Mouse (Mus musculus) forebrain, embryonic 14.5 days (tissue): ENCODE data around the gene Cmklr1. TPM values are rescaled to one million over a fixed set of nuclear protein-coding genes. Genes with fewer than 3 reads are reported as not detected.
A peak's percentile ranks its signal among the peaks of the same experiment; 100 is the strongest.
"Not testable (repeated sequence)": the region's sequence is repeated elsewhere in the genome, so short reads cannot be mapped to it uniquely, and the experiment has no call there.

Experiments
- ATAC-seq: fragments of 200-750 bp; cut with Nextera tagmentation; 2 replicates; pipeline ENCODE4 v1.8.0; 2017; ENCODE audit warnings: mild to moderate bottlenecking, moderate library complexity
- DNase-seq: peaks from one replicate; pipeline ENCODE4 v3.0.0-alpha.2; 2015; ENCODE audit warnings: low spot score
- H3K27ac ChIP-seq: fragments of 300-500 bp; sonication (generic); 2 replicates; pipeline ENCODE4 v1.5.1; 2014; ENCODE audit warnings: low read depth, mild to moderate bottlenecking, control low read depth, low read length, moderate library complexity
- H3K27me3 ChIP-seq: fragments of 300-500 bp; sonication (generic); replicated peaks from 2 replicates; pipeline ENCODE4 v1.6.1; 2014; ENCODE audit warnings: low read length, control low read depth, mixed read lengths; ENCODE audit not compliant: control insufficient read depth, insufficient read depth
- H3K36me3 ChIP-seq: fragments of 300-500 bp; sonication (generic); 2 replicates; pipeline ENCODE4 v1.6.1; 2014; ENCODE audit warnings: low read length, control low read depth; ENCODE audit not compliant: control insufficient read depth, insufficient read depth
- H3K4me1 ChIP-seq: fragments of 300-500 bp; sonication (generic); 2 replicates; pipeline ENCODE4 v1.6.1; 2014; ENCODE audit warnings: antibody characterized with exemption, low read length, control low read depth; ENCODE audit not compliant: control insufficient read depth, insufficient read depth
- H3K4me2 ChIP-seq: fragments of 300-500 bp; sonication (generic); 2 replicates; pipeline ENCODE4 v1.6.1; 2014; ENCODE audit warnings: mild to moderate bottlenecking, control low read depth, low read length
- H3K4me3 ChIP-seq: fragments of 300-500 bp; sonication (generic); 2 replicates; pipeline ENCODE4 v1.5.1; 2014; ENCODE audit warnings: low read depth, low read length, control low read depth
- H3K9ac ChIP-seq: fragments of 300-500 bp; sonication (generic); 2 replicates; pipeline ENCODE4 v1.6.1; 2014; ENCODE audit warnings: mild to moderate bottlenecking, low read length, control low read depth, moderate library complexity
- H3K9me3 ChIP-seq: fragments of 300-500 bp; sonication (generic); replicated peaks from 2 replicates; pipeline ENCODE4 v1.6.1; 2016; ENCODE audit warnings: low read length, control low read depth, mixed read lengths; ENCODE audit not compliant: control insufficient read depth
- WGBS: fragments of 180-500 bp; shearing (Covaris S2); extraction: QIAGEN DNeasy Blood & Tissue Kit; methylation state at CpG from one replicate; pipeline ENCODE4 v1.1.7; 2014; 5-methylcytosine and 5-hydroxymethylcytosine counted together
- polyA plus RNA-seq: library from polyadenylated mRNA; unstranded; fragments of >200 nt; fragmentation: Nextera tagmentation; extraction: Ambion mirVana; gene quantifications from 2 replicates; pipeline ENCODE4 v1.2.1, GENCODE M21; 2014

The Cmklr1 gene
- polyA plus RNA-seq, 1 experiment from 2014 or later: 1.6 TPM

- Histone ChIP-seq H3K27ac (no peak overlapping the region), H3K9ac (no peak overlapping the region), H3K27me3 (no peaks in the 10 kb centered on the region), H3K4me1 (peaks cover 8% of the 10 kb centered on the region; the same call in 1 of the 2 replicates), H3K36me3 (no peaks in the 10 kb centered on the region), H3K9me3 (no peaks in the 10 kb centered on the region), H3K4me3 (no peak overlapping the region), H3K4me2 (no peak overlapping the region)
- DNase-seq (no peak), ATAC-seq (no peak)
- 90% methylated on average over 6 of the region's 6 CpGs for WGBS
Measured at GRCm38 (mm10) chr5:113593911-113594705, 56.1 kb downstream of the Cmklr1 start.

- Histone ChIP-seq H3K4me3 (no peak overlapping the region), H3K36me3 (no peaks in the 10 kb centered on the region), H3K27me3 (no peaks in the 10 kb centered on the region), H3K27ac (peak overlapping the region; percentile 83), H3K4me1 (peaks cover 8% of the 10 kb centered on the region; the same call in 1 of the 2 replicates), H3K9me3 (no peaks in the 10 kb centered on the region), H3K9ac (no peak overlapping the region), H3K4me2 (no peak overlapping the region)
- peak; percentile 93 for DNase-seq
- 7% methylated on average over 6 of the region's 6 CpGs for WGBS
- peak; percentile 92 for ATAC-seq
Measured at GRCm38 (mm10) chr5:113591751-113592230, 58.4 kb downstream of the Cmklr1 start.

DNA sequence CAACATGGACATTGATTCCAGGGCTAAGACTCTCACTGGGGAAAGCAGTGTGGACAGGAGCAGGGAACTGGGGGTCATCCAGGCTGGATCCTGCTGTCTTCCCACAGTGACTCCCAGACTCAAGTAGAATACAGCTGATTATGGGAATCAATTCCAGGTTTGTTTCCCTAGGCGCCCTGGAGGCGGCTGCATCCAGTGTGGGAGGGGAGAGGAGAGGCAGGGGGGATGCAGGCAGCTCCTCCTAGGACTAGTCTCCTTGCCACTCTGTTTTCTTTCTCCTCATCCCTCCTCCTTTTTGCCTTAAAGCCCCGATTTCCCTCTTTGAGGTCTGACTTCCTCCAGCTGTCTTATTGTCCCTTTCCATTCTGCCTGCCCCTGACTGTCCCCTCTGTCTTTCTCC lies 59.1 kb downstream of the Cmklr1 start:
- Histone ChIP-seq H3K36me3 (no peaks in the 10 kb centered on the region), H3K27ac (peak overlapping the region; percentile 83), H3K4me2 (no peak overlapping the region), H3K4me3 (no peak overlapping the region), H3K4me1 (peaks cover 8% of the 10 kb centered on the region; the same call in 1 of the 2 replicates), H3K27me3 (no peaks in the 10 kb centered on the region), H3K9me3 (no peaks in the 10 kb centered on the region), H3K9ac (no peak overlapping the region)
- ATAC-seq (peak; percentile 24; the same call in 1 of the 2 replicates), DNase-seq (peak; percentile 42)
- WGBS: 7% methylated on average over 3 of the region's 3 CpGs

DNA sequence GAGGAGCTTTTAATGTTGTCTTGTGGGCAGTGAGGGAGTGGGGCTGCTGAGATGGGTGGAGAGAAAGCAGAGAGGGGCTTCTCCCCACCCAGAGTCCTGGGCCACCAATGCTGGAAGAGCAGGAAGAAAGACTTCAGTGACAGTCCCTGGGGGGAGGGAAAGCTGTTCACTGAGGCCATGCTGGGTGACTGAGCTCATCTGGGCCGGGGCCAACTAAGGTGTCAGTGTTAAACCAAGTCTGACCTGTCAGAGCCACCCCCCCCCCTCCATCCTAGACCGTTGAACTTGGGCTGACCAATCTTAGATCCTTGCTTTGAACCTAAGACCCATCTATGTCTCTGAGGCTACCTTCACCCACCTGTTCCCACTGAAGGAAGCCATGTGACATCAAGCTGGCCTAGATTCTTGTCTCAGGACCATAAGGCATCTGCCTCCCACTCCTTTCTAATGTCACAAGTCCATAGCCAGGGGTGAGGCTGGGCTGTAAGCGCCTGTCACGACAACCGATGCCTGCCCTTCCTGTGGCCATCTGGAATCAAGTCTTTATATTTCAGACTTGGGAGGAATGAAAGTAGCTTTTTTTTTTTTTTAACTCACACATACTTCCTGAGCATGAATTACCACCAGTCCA lies 60.1 kb downstream of the Cmklr1 start:
- Histone ChIP-seq H3K27ac (no peak overlapping the region), H3K9ac (no peak overlapping the region), H3K4me2 (no peak overlapping the region), H3K9me3 (no peaks in the 10 kb centered on the region), H3K36me3 (no peaks in the 10 kb centered on the region), H3K4me3 (no peak overlapping the region), H3K4me1 (peaks cover 8% of the 10 kb centered on the region; the same call in 1 of the 2 replicates), H3K27me3 (no peaks in the 10 kb centered on the region)
- 78% methylated on average over 5 of the region's 5 CpGs for WGBS
- no peak for DNase-seq
- no peak for ATAC-seq

DNA sequence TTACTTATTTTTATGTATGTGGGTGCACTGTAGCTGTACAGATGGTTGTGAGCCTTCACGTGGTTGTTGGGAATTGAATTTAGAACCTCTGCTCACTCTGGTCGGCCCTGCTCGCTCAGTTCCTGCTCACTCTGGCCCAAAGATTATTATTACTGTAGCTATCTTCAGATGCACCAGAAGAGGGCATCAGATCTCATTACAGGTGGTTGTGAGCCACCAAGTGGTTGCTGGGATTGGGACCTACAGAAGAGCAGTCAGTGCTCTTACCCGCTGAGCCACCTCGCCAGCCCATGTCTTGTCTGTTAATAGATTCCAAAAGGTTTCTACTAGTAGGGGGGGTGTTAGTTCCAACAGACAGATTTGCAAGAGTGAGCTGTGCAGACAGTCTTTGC lies 63.8 kb downstream of the Cmklr1 start:
- DNase-seq, H3K4me3 ChIP-seq, H3K9ac ChIP-seq, H3K27me3 ChIP-seq, H3K36me3 ChIP-seq, H3K4me2 ChIP-seq, ATAC-seq, H3K27ac ChIP-seq, H3K9me3 ChIP-seq, H3K4me1 ChIP-seq: not testable (repeated sequence)
- WGBS: 46% methylated on average over 5 of the region's 5 CpGs

GRCm38 (mm10) chr5:113585619-113586457 lies 64.4 kb downstream of the Cmklr1 start:
- H3K27me3 ChIP-seq, H3K4me1 ChIP-seq, H3K36me3 ChIP-seq, H3K27ac ChIP-seq, H3K9me3 ChIP-seq, H3K4me2 ChIP-seq, ATAC-seq, H3K4me3 ChIP-seq, DNase-seq, H3K9ac ChIP-seq: not testable (repeated sequence)
- WGBS: 78% methylated on average over 17 of the region's 17 CpGs

- Histone ChIP-seq H3K4me3 (no peak overlapping the region), H3K36me3 (no peaks in the 10 kb centered on the region), H3K9me3 (no peaks in the 10 kb centered on the region), H3K27ac (no peak overlapping the region), H3K9ac (no peak overlapping the region), H3K4me1 (no peaks in the 10 kb centered on the region), H3K4me2 (no peak overlapping the region), H3K27me3 (no peaks in the 10 kb centered on the region)
- 62% methylated on average over 6 of the region's 6 CpGs for WGBS
- ATAC-seq: no peak
- DNase-seq: no peak
Measured at GRCm38 (mm10) chr5:113584439-113584838, 65.8 kb downstream of the Cmklr1 start.

DNA sequence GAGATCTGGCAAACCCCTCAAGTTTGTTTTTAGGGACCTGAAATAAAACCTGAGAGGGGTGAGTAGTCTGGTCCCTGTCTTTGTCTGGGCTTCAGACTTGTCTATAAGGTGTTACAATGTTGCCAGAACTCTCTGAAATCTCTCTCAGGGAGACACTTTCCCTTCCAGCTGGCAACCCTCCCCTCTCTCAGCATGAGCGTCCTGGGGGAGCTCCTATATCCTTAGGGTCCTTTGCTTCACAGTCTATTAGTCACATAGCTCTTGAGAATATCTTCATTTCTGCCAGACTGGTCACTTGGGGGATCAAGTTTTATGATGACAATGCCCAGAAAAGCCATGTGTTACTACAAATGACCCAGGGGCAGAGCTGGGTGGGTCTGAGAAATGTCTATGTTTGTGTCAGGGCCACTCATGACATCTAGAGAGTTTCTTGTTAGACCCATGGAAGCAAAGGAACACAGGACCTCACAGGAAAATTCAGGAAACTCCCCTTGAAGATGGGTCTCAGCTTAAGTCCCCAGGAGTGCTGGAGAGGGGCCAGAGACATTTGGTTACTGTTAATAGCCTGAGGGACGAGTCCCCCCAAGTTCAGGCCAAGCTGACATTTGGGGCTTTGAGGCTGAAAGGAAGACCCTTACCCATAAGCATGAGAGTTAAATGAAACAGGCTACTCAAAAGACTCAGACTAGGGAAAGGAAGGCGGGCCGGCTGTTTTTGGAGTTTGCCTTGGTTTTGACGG lies 66.6 kb downstream of the Cmklr1 start:
- no peak for ATAC-seq
- H3K4me3 ChIP-seq: no peak overlapping the region
- no peaks in the 10 kb centered on the region for H3K27me3 ChIP-seq
- no peak overlapping the region for H3K9ac ChIP-seq
- no peaks in the 10 kb centered on the region for H3K4me1 ChIP-seq
- H3K27ac ChIP-seq: no peak overlapping the region
- H3K9me3 ChIP-seq: no peaks in the 10 kb centered on the region
- 78% methylated on average over 5 of the region's 5 CpGs for WGBS
- no peaks in the 10 kb centered on the region for H3K36me3 ChIP-seq
- no peak for DNase-seq
- no peak overlapping the region for H3K4me2 ChIP-seq
